Mouse (Mus musculus): Measurements from ENCODE around the gene Slc22a4.

DNA sequence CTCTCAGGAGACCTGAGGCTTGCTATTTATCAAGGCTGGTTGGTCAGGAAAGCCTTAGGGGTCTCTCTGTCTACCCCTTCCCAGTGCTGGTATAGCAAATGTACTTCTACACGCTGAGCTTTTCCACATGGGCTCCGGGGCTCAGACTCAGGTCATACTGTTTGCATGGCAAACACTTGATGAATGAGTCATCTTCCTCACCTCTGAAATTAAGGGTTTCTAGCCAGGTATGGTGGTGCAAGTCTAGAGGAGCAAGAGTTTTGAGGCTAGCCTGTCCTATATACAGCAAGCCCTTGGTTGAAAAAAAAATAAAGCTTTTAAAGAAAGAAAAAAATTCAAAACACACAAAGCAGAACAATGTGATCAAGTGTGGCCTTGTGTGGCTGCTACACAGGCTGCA, 16.6 kb downstream of the Slc22a4 start:
- TF ChIP-seq POLR2A (IDR thresholded peaks at IDR 0.05; ENCODE audit: low read depth, low read length) = no peak
- TF ChIP-seq CTCF (IDR thresholded peaks at IDR 0.05; ENCODE audit: extremely low read depth, insufficient read length, insufficient replicate concordance, low read depth, low read length) = no peak
